Mouse (Mus musculus): ENCODE data around the gene Man2a2. TPM values are rescaled to one million over a fixed set of nuclear protein-coding genes. Genes with fewer than 3 reads are reported as not detected.
A peak's percentile ranks its signal among the peaks of the same experiment; 100 is the strongest.
"Not testable (repeated sequence)": the region's sequence is repeated elsewhere in the genome, so short reads cannot be mapped to it uniquely, and the experiment has no call there.

The Man2a2 gene
- polyA plus RNA-seq, 1 experiment, result 55.1 TPM

GRCm38 (mm10) chr7:80330278-80330677 is 40.9 kb downstream of the Man2a2 start:
- no peaks in the 10 kb centered on the region for H3K4me1 ChIP-seq (ENCODE audit: control insufficient read depth, insufficient read depth, low read length)
- no peak overlapping the region for H3K4me3 ChIP-seq (ENCODE audit: insufficient read depth, low read length)
- TF ChIP-seq POLR2A (IDR thresholded peaks at IDR 0.05; ENCODE audit: low read depth, low read length) (no peak), CTCF (IDR thresholded peaks at IDR 0.05; ENCODE audit: borderline replicate concordance, insufficient read depth, low read length) (no peak)
- no peak overlapping the region for H3K27ac ChIP-seq (ENCODE audit: insufficient read depth, low read length)

GRCm38 (mm10) chr7:80326076-80326475 is 45.1 kb downstream of the Man2a2 start:
- no peak for TF ChIP-seq POLR2A (IDR thresholded peaks at IDR 0.05; ENCODE audit: low read depth, low read length)
- TF ChIP-seq CTCF (IDR thresholded peaks at IDR 0.05; ENCODE audit: borderline replicate concordance, insufficient read depth, low read length), result no peak
- no peaks in the 10 kb centered on the region for H3K4me1 ChIP-seq (ENCODE audit: control insufficient read depth, insufficient read depth, low read length)
- no peak overlapping the region for H3K4me3 ChIP-seq (ENCODE audit: insufficient read depth, low read length)
- H3K27ac ChIP-seq (ENCODE audit: insufficient read depth, low read length), result no peak overlapping the region

GRCm38 (mm10) chr7:80325292-80325868 is 45.8 kb downstream of the Man2a2 start:
- no peak overlapping the region for H3K4me3 ChIP-seq (ENCODE audit: insufficient read depth, low read length)
- H3K4me1 ChIP-seq (ENCODE audit: control insufficient read depth, insufficient read depth, low read length), result no peaks in the 10 kb centered on the region
- no peak for TF ChIP-seq CTCF (IDR thresholded peaks at IDR 0.05; ENCODE audit: borderline replicate concordance, insufficient read depth, low read length)
- no peak for TF ChIP-seq POLR2A (IDR thresholded peaks at IDR 0.05; ENCODE audit: low read depth, low read length)
- peak overlapping the region; percentile 36; the same call in 1 of the 2 replicates for H3K27ac ChIP-seq (ENCODE audit: insufficient read depth, low read length)

- not testable (repeated sequence) for H3K4me1 ChIP-seq (ENCODE audit: control insufficient read depth, insufficient read depth, low read length); H3K4me3 ChIP-seq (ENCODE audit: insufficient read depth, low read length)
- H3K27ac ChIP-seq (ENCODE audit: insufficient read depth, low read length), result peak overlapping the region; percentile 36; the same call in 1 of the 2 replicates
Observed at GRCm38 (mm10) chr7:80324816-80325119, 46.4 kb downstream of the Man2a2 start.

- Histone ChIP-seq H3K4me1 (ENCODE audit: control insufficient read depth, insufficient read depth, low read length) (no peaks in the 10 kb centered on the region), H3K4me3 (ENCODE audit: insufficient read depth, low read length) (peak within 1 kb of the TSS; percentile 72), H3K27ac (ENCODE audit: insufficient read depth, low read length) (peak within 1 kb of the TSS; percentile 85)
- peak; percentile 83 for TF ChIP-seq POLR2A (IDR thresholded peaks at IDR 0.05; ENCODE audit: low read depth, low read length)
- TF ChIP-seq CTCF (IDR thresholded peaks at IDR 0.05; ENCODE audit: borderline replicate concordance, insufficient read depth, low read length), result no peak
Observed at GRCm38 (mm10) chr7:80324043-80324815, 46.9 kb downstream of the Man2a2 start, which contains the start of gene Rccd1. Rccd1 (minus strand) TSS chr7:80324454.

GRCm38 (mm10) chr7:80323336-80323735 is 47.8 kb downstream of the Man2a2 start:
- Histone ChIP-seq H3K27ac (ENCODE audit: insufficient read depth, low read length) (no peak overlapping the region; the same call in 1 of the 2 replicates), H3K4me3 (ENCODE audit: insufficient read depth, low read length) (peak overlapping the region; percentile 72), H3K4me1 (ENCODE audit: control insufficient read depth, insufficient read depth, low read length) (no peaks in the 10 kb centered on the region)
- TF ChIP-seq CTCF (IDR thresholded peaks at IDR 0.05; ENCODE audit: borderline replicate concordance, insufficient read depth, low read length), result no peak
- no peak for TF ChIP-seq POLR2A (IDR thresholded peaks at IDR 0.05; ENCODE audit: low read depth, low read length)

GRCm38 (mm10) chr7:80319846-80320496 is 51.2 kb downstream of the Man2a2 start:
- TF ChIP-seq CTCF (IDR thresholded peaks at IDR 0.05; ENCODE audit: borderline replicate concordance, insufficient read depth, low read length), result no peak
- TF ChIP-seq POLR2A (IDR thresholded peaks at IDR 0.05; ENCODE audit: low read depth, low read length), result no peak
- Histone ChIP-seq H3K4me1 (ENCODE audit: control insufficient read depth, insufficient read depth, low read length) (no peaks in the 10 kb centered on the region), H3K27ac (ENCODE audit: insufficient read depth, low read length) (no peak overlapping the region), H3K4me3 (ENCODE audit: insufficient read depth, low read length) (no peak overlapping the region)

GRCm38 (mm10) chr7:80318670-80319069 is 52.5 kb downstream of the Man2a2 start:
- Histone ChIP-seq H3K27ac (ENCODE audit: insufficient read depth, low read length) (no peak overlapping the region), H3K4me3 (ENCODE audit: insufficient read depth, low read length) (no peak overlapping the region), H3K4me1 (ENCODE audit: control insufficient read depth, insufficient read depth, low read length) (no peaks in the 10 kb centered on the region)
- TF ChIP-seq POLR2A (IDR thresholded peaks at IDR 0.05; ENCODE audit: low read depth, low read length) (no peak), CTCF (IDR thresholded peaks at IDR 0.05; ENCODE audit: borderline replicate concordance, insufficient read depth, low read length) (no peak)

- H3K4me3 ChIP-seq (ENCODE audit: insufficient read depth, low read length), result no peak overlapping the region
- no peak for TF ChIP-seq CTCF (IDR thresholded peaks at IDR 0.05; ENCODE audit: borderline replicate concordance, insufficient read depth, low read length)
- TF ChIP-seq POLR2A (IDR thresholded peaks at IDR 0.05; ENCODE audit: low read depth, low read length), result no peak
- no peaks in the 10 kb centered on the region for H3K4me1 ChIP-seq (ENCODE audit: control insufficient read depth, insufficient read depth, low read length)
- H3K27ac ChIP-seq (ENCODE audit: insufficient read depth, low read length), result no peak overlapping the region
Observed at GRCm38 (mm10) chr7:80317439-80318115, 53.6 kb downstream of the Man2a2 start.

Measured in embryonic fibroblast, embryonic 13.5 days (primary cell).